Mouse (Mus musculus) cerebral cortex, adult 2 months (tissue): Measurements from ENCODE around the gene Plekhj1.

Experiments
- WGBS: fragments of 180-500 bp; shearing (Covaris S2); methylation state at CpG from one replicate; pipeline ENCODE4 v1.1.7; 2018; 5-methylcytosine and 5-hydroxymethylcytosine counted together

Gene Plekhj1

GRCm38 (mm10) chr10:80751188-80751832 lies 47.1 kb downstream of the Plekhj1 start:
- WGBS: 5% methylated on average over 16 of the region's 16 CpGs

- 23% methylated on average over 6 of the region's 6 CpGs for WGBS
Measured at GRCm38 (mm10) chr10:80748609-80749008, 49.8 kb downstream of the Plekhj1 start.

DNA sequence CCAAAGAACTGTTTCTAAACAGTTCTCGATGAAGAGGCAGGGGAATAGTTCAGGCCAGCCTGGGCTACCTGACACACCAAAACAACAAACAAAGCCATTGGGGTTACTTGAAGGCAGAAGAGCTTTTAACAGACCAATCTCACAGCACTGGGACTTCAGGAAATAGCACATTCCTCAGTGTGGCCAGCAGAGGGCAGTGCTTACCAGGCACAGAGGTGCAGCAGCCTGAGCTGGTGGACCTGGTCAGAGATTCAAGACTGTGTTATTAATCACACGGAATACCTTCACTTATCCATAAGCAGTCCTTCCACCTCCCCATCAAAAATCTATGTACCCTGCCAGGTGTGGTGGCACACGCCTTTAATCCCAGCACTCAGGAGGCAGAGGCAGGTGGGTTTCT lies 51.0 kb downstream of the Plekhj1 start:
- WGBS: 7% methylated on average over 3 of the region's 3 CpGs
